Mouse (Mus musculus): ENCODE data around the gene Sap30bp.
A peak's percentile ranks its signal among the peaks of the same experiment; 100 is the strongest.

The Sap30bp gene

DNA sequence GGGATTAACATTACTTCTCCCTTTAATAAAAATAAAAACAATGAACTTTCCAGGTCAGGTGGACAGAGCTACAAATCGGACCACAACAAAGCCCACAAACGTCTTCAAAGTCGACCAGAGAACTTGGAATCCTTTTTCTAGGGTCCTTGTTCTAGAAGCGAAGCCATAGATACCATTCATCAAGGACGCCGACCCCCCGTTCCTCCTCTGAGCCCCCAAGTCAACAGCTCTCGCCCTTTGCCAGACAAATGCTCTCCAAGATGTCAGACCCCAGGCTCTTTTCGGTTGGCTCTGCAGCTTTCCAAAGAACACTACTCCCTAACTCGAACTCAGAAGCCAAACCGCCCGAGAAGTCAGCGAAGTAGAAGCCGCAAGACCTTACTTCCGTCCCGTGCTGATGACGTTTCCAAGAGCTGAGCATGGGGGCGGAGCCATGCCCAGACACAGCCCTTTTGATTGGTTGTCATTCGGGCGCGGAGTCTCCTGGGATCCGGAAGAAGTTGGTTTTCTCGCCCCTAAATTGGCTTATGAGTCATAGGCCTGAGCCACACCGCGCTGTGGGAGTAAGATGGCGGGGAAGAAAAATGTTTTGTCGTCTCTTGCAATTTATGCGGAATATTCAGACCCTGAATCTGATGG lies at the start of gene Sap30bp, which contains the start of gene Recql5:
Gene Sap30bp, plus strand, starts transcription at position 175 of the 639 bp plus-strand sequence.
Gene Recql5, minus strand, starts transcription at position 370 of the 639 bp plus-strand sequence.
- peak; percentile 98 for DNase-seq

DNA sequence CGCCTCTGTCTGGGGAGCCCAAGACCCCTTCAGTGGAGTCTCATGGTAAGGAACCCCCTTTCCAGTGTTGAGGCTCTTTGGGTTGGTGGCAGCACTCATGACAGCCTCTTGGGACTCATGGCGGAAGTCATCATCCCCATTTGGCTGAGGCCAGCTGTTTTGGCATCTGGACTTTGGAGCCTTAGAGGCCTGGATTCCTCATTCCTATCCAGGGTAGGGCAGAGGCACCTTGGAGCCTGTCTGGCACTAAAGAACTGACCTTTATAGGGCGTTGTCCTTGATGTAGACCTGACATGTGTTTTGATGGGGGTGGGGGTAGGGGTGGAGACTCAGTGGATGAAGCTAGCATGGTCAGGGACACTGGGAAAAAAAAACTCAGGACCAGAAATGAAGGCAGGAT lies 48.7 kb upstream of the Sap30bp start:
- no peak for DNase-seq

DNA sequence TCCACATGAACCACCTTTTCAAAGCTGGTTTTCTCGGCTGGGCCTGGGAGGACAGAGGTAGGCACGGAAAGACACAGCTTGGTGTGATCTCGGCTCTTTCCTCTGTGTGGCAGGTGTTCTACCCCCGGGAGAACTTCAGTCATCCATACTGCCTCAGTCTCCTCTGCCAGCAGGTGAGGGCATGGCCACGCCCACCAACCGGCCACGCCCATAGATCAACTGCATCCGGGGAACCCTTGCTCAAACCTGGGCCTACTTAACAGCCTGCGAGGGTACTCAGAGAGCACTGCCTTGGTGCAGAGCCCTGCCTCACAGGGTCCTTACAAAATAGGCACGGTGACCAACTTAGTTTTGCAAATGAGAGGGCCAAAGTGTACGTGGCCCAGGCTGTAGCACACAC lies 47.8 kb upstream of the Sap30bp start:
- no peak for DNase-seq

DNA sequence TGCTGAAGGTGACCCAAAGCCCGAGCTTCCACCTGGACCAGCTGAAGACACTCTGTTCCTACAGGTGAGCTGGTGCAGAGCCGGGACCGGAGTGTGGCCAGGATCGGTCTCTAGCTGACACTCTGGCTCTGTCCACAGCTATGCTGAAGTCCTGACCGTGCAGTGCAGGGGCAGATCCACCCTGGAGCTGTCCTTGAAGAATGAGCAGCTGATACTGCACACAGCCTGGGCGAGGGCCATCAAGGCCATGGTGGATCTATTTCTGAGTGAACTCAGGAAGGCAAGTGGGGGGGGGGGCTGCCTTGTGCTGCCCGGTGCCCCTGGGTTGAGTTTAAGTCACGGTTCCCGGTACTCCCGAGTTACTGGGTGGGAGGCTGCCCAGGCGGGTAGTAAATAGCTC lies 46.6 kb upstream of the Sap30bp start:
- DNase-seq: no peak

DNA sequence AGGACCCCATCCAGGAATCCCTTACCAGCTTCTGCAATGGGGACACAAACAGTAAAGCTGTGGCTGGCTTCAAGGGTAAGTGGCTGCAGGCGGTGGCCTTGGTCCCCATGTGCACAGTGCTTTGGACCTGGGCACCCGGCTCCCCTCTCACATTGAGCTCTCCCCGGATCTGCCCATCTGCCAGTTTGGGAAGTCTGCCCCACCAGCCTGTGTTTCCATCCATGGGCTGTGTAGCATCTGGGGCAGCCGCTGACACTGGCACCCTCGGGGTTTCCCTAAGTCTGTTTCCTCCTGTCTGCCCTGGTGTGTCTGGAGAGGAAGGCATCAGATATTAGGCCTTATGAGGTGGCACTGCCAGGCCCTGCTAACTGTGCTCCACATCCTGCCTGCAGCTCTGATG lies 45.1 kb upstream of the Sap30bp start:
- no peak for DNase-seq

DNA sequence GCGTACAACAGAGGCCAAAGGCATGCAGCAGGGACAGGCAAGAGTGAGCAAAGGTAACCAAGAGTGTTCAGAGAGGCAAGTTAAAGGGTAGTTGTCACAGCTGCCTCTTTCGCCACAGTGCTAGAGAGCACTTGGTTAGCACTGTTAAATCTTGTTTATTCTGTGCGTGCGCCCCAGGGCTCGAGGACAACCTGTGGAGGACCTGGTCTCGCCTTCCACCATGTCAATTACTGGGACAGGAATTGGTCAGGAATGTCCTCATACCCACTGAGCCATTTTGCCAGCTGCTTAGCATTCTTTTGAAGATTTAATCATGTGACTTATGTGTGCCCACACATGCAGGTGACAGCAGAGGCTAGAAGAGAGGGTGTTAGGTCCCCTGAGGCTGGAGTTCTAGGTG lies 43.9 kb upstream of the Sap30bp start:
- DNase-seq: no peak

DNA sequence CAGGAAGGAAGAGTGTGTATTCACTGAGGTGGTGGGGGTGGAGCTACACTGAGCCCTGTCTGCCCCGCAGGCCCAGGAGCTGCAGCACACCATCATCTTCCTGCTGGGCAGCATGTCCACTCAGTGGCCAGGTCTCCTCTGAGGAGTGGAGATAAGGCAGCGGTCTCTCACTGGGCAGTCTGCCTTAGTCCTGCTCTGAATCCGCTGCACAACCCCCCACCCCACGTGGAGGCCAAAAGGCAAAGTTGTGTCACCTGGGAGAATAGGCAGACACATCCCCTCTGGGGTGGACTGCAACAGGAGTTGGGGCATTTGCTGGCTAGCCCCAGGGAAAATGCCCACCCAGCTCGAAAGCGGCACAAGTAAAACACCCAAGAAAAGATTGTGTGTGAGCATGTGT lies 40.9 kb upstream of the Sap30bp start:
- DNase-seq: no peak

DNA sequence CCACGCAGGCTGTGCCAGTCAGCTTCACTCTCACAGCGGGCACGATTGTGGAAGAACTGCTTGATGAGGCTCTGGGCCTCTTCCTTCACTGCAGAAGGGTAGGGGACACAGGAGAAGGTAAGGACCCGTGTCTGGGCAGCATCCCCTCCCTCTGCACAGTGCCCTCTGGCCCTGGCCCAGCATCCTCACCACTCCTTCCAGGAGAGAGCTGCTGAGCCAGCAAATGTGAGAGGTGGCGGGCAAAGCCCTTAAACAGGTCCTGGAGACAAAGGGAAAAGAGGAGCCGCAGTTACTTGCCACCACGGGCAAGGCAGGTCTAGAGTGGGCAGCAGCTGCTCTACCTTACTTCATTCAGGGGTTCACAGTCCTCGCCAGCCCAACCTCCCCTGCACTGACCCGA lies 40.0 kb upstream of the Sap30bp start:
- peak; percentile 30 for DNase-seq

DNA sequence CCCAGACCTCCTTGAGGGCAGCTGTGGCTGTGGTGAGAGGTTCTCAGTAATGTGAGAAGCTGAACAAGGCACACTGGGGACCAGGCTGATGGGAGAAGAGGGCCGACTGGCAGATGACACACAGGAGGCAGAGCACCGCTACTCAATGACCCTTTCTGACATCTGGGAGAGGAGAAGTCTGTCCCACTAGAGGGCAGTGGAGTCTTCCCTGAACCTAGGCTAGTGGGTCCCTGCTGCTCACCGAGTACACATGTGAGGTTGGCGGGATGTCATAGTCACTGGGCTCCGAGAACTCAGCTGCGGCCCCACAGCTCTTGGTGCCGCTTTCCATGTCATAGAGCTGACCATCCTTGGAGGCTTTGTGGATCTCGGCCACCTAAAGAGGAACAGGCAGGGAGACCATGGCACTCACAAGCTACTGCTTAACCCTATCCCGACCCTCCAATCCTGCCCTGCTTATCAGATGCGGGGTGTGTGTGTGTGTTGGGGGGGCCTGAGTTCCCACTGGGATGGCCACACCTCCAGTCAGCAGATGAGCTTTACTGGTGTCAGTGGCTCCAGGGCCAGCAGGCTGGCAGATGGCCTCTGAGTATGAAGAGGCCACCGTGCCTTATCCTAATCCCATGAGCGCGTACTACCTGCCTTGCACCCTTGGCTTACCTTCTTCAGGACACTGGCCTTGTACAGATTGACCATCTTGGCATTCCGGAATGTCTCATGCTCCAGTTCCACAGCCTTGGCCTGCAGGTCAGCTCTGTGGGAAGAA lies 38.1 kb upstream of the Sap30bp start:
- DNase-seq: peak; percentile 45

DNA sequence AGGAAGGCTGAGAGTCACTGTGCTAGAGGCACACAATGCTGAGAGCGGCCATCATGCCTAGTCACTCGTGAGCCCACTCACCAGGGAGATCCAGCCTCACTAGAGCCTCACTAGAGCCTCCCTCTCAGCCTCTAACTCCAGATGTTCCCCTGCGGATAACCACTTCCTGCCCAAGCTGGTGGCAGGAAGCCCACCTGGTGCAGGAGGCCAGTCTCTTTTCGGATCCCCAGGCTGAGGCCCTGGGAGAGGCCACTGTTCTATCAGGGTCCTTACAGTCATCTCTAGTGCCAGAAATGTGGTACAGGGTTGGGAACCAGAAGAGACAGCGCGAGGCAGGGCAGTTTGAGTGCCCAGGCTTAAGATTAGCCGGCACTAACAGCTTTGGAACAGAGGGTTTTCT lies 34.6 kb upstream of the Sap30bp start:
- DNase-seq: no peak

DNA sequence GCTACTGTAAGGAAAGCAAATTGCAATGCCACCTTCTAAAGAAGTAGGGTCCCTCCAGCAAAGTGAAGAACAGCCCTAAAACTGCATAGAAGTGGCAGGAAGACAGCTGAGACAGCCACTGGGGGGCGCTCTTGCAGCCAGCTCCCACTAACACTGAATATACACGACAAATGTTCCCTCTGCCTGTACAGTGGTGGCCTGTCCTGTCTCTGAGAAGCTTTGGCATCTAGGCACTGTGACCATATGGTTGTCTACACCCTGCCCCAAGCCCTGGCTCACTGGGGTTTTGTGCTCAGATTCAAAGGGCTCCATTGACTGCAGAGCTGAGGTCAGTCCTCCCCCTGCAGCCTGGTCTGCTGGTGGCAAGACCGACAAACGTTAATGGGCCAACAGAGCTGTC lies 34.2 kb upstream of the Sap30bp start:
- peak; percentile 59 for DNase-seq

DNA sequence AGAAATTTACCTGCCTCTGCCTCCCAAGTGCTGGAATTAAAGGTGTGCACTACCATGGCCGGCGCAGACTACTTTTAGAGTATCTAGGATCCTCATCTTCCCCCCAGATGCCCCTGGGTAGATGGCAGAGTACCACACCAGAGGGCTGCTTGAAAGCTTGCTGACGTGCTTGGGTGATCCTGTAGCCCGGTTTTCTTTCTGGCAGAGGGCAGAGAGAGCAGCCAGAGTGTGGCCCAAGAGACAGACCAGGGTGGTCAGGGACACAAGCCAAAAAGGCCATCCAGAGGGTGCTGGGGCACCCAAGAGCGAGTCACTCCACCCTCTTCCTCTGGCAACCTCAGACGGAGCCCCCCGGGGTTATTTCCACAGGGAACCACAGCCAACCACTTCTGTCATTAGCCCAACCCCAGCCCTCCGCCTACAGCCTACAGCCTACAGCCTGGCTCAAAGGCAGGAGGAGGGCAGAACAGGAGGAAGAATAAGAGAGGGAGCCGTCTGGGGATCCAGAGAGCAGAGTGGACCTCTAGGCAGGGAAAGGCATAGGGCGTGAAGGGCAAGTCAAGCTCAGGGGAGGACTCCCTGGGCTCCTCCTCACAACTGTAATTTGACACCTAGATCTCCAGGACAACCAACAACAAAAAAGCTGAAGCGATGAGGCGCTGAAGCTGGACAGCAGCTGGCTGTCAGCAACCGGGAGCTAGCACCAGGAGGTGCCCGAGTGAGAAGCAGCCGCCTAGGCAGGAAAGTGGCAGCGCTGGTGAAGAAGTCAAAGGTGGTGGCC lies 33.4 kb upstream of the Sap30bp start, which contains the start of gene Smim5:
Gene Smim5, plus strand, starts transcription at position 481 of the 781 bp plus-strand sequence.
- DNase-seq: peak; percentile 77

DNA sequence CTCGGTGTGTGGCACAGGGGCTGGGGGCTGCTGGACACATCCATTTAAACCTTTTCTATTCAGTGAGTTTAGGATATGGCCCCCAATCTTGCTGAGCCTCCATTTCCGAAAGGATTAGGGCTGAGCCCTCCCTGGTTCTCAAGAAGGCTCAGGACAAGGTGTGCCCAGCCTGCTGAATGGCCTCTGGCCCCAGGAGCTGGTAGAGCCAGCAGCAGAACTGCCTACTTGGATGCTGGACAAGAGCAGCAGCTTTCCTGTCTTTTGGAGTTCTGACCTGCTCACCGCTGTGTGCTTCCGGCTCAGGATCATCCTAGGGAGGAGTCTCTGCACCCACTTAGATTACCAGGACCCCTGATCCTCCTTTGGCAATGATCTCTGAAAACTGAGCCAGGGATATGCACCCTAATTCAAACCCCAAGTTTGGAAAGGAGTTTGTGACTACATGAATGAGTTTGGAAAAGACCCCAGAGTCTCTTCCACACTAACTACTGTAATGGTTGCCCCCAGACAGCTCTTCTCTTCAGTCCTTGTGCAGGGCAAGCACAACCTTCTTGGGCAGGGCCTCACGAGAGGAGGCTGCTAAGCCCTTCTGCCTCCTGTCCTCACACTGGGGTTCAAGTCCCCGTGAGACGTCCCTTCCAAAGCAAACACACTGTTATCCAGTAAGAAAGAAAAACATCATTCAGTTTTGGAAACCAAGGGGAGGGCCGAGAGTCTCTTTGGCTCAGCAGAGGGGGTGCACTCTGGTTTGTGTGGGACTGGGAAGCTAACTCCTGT lies 32.3 kb upstream of the Sap30bp start:
- no peak for DNase-seq

DNA sequence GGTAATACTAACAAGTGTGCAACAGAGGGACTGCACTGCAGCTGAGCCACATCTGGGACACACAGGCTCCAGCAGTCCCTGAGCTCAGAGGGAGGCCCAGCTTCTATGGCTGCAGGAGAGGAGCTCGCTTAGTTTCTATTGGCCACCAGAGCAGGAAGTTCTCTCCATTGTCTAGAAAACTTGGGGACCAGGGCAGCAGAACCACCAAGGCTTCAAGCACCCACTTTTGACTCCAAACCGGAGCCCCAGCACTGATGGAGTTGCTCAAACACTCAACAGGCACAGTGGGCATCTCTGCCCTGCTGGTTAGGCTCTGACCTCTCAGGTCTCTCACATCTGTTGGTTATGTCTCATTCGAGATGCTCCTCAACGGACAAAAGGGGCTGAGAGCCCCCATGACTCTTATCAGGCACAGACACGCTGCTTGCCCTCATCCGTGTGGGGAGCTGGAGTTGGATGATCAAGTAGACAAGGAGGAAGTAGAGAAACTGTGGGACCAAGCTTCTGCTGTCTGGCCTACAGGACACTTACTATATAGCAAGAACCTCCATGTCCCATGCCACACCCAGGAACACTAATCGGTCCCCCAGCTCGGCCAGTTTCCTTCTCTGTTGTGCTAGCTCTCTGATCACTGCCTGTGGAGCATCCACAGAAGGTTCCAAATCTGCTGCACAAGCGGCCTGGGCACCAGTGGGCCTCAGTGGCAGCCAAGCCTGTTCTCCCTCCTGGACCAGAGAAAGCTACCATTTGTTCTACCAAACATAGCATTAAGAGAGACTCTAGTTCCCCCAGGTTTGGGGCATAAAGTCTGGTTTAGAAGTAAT lies 31.5 kb upstream of the Sap30bp start:
- DNase-seq: no peak

DNA sequence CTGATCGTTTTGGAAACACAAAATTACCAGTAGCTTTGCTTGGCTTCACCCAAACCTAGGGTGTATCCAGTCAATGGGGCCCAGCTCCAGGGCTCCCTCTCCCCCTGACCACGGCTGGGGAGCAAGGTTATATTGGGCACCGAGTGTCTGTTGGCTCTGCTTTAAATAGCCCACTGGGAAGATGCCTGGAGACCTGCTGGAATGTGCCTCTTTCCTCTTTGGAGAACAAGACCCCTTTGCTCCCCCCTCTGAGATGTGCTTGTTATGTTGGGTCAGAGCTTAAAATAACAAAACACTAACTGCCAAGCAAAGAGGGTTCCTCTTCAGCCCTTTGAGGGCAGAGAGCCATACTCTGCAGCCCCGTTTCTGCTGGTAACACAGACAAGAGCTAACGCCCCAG lies 30.9 kb upstream of the Sap30bp start:
- DNase-seq: no peak

DNA sequence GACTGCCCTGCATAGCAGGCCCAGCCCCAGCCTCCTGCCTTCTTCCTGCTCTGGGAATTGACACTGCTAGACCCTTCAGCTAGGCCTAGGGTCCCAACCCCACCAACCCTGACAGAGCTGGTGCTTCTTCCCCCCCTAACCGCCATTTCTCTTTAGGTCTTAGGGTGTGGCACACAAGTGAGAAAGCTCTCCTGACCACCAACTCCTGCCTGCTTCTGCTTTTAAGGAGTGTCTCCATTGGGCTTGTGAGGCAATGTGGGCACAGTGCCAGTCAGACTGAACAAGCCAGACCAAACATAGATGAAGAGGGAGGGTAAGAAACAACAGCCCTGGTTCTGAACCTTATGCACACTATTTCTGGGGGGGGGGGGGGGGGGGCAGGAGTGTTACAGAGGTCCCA lies 30.3 kb upstream of the Sap30bp start:
- peak; percentile 64 for DNase-seq

DNA sequence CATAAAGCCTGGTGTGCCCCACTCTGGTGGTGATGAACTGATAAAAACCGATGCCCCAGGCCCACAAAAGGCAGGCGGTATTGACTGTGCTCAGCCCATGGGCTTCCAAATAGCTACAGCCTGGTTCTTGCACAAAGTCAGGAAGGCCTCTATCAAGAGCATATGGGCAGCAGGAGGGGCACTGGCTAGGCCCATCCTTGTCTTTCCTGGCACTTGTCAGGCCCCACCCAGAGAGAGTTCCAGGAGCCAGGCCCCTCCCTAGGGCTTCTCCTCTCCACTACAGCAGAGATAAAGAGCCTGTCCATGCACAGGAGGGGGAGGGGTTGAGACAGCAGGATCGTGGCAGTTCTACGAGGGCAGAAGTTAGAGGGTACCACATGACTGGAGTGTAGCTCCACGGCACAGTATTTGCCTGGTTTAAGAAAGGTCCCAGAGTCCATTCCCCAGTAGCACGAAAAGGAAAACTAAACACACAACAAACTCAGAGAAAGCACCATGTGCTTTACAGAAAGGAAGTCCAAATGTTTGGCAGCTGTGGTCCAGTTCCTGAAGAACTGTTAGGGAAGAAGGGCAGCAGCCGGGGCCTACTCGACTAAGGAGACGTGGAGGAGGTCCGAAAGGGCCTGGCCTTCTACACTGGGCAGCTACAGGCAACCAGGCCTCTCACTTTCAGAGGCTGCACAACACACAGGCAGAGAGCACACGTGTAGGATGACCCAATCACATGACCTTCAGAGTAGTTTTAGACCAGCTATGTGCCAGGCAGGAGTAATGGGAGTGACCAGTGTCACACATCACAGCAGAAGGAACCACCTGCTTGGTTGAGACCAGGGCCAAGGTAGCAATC lies 29.5 kb upstream of the Sap30bp start:
- peak; percentile 49 for DNase-seq

DNA sequence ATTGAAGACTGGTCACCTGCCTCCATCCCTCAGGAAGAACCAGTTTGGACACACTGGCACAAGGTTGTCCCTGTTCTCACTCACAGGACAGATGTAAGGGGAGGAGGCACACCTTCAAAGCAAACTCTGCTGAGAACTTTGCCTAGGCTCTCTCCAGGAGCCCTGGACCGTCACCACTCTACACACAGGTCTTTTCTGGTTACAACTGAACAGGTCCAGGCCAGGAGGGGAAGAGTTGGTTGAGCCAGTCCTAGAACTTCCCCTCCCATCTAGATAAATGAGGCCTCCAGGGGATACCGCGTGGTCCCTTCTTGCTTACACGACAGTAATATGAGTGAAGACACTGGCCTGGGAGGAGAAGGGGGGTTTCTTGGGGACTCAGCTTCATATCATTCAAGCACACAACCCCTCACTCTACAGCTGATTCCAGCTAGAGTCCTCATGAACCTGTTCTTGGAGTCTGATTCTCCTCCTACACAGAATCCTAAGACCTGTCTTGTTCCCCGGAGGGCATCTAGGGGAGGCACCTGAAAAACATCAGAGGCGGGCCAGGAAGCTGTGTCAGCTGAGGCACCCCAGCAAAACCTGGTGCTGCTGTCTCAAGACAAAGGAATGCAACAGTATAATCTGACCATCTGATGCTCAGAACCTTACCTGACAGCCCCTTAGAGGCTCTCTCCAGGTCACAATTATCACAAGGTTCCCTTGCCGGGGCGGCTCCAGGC lies 28.7 kb upstream of the Sap30bp start:
- DNase-seq: peak; percentile 21

DNA sequence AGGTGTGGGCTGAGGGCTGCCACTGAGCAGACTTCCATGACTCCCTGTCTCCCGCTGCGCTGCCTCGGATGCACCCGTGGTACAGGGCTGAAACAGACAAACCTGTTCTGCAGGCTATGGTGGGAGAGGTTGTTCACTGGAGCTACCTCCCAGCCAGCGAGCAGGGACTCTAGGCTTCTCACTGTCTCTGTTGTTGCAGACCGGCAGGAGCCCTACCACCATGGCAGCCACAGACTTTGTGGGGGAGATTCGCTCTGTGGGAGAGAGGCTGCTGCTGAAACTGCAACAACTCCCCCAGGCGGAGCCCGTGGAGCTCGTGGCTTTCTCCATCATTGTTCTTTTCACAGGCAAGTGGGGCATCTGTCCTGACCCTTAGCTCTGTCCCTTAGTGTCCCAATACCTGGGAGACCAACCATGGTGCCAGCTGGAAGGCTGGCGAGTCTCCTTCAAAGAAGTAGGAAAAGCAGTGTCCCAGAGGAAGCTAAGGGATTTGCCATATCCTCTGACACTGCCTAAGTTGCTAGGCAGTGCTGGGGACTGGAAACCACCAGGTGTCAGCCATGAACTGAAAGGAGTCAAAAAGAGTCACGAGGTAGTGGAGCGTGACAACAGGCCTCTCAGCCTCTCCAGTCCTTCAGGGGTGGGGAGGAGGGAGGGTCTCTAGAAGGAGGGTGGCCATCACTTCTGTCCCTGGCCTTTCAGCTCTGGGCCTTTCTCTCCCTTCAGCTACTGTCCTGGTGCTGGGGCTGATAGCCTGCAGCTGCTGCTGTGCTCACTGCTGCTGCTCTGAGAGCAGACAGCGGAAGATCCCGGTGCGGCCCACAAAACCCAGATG lies 27.9 kb upstream of the Sap30bp start:
- peak; percentile 59 for DNase-seq

All from kidney, postnatal 10 days (tissue).